Mouse (Mus musculus) heart, embryonic 11.5 days (tissue): ENCODE results near the gene Rnf208. TPM values are rescaled to one million over a fixed set of nuclear protein-coding genes. Genes with fewer than 3 reads are reported as not detected.
"Not testable (repeated sequence)": the region's sequence is repeated elsewhere in the genome, so short reads cannot be mapped to it uniquely, and the experiment has no call there.

ENCODE experiments used
- ATAC-seq: fragments of 200-750 bp; cut with Nextera tagmentation; replicated peaks from 2 replicates; pipeline ENCODE4 v1.8.0; 2017; ENCODE audit warnings: moderate library complexity; ENCODE audit not compliant: insufficient number of reproducible peaks, low FRiP score, low TSS enrichment
- H3K27ac ChIP-seq: fragments of 300-500 bp; sonication (generic); 2 replicates; pipeline ENCODE4 v1.5.1; 2014; ENCODE audit warnings: mild to moderate bottlenecking, low read depth, low read length
- H3K27me3 ChIP-seq: fragments of 300-500 bp; sonication (generic); 2 replicates; pipeline ENCODE4 v1.6.1; 2014; ENCODE audit warnings: mild to moderate bottlenecking, low read length, mixed read lengths; ENCODE audit not compliant: control insufficient read depth, insufficient read depth
- H3K36me3 ChIP-seq: fragments of 300-500 bp; sonication (generic); 2 replicates; pipeline ENCODE4 v1.6.1; 2014; ENCODE audit warnings: mild to moderate bottlenecking, low read length, moderate library complexity, mixed read lengths; ENCODE audit not compliant: control insufficient read depth, insufficient read depth
- H3K4me1 ChIP-seq: fragments of 300-500 bp; sonication (generic); 2 replicates; pipeline ENCODE4 v1.6.1; 2014; ENCODE audit warnings: low read length; ENCODE audit not compliant: control insufficient read depth, insufficient read depth
- H3K4me2 ChIP-seq: fragments of 300-500 bp; sonication (generic); 2 replicates; pipeline ENCODE4 v1.6.1; 2014; ENCODE audit warnings: mild to moderate bottlenecking, moderate library complexity
- H3K4me3 ChIP-seq: fragments of 300-500 bp; sonication (generic); 2 replicates; pipeline ENCODE4 v1.5.1; 2014; ENCODE audit warnings: low read depth, low read length
- H3K9ac ChIP-seq: fragments of 300-500 bp; sonication (generic); 2 replicates; pipeline ENCODE4 v1.6.1; 2014; ENCODE audit warnings: mild to moderate bottlenecking, low read depth, low read length, moderate library complexity
- H3K9me3 ChIP-seq: fragments of 300-500 bp; sonication (generic); replicated peaks from 2 replicates; pipeline ENCODE4 v1.6.1; 2016; ENCODE audit warnings: low read length; ENCODE audit not compliant: control insufficient read depth
- WGBS: fragments of 180-500 bp; shearing (Covaris S2); extraction: QIAGEN DNeasy Blood & Tissue Kit; methylation state at CpG from one replicate; pipeline ENCODE4 v1.1.7; 2014; ENCODE audit not compliant: insufficient replicate concordance; 5-methylcytosine and 5-hydroxymethylcytosine counted together
- polyA plus RNA-seq: library from polyadenylated mRNA; unstranded; fragments of >200 nt; fragmentation: Nextera tagmentation; extraction: Ambion mirVana; gene quantifications from 2 replicates; pipeline ENCODE4 v1.2.1, GENCODE M21; 2014

Rnf208 gene
- polyA plus RNA-seq, 1 experiment from 2014 or later: 7.1 TPM

- ATAC-seq: no peak
- Histone ChIP-seq H3K4me1 (peaks cover 20% of the 10 kb centered on the region), H3K27me3 (peaks cover 31% of the 10 kb centered on the region), H3K4me2 (no peak overlapping the region; the same call in 1 of the 2 replicates), H3K36me3 (peaks cover 6% of the 10 kb centered on the region), H3K27ac (no peak overlapping the region), H3K9me3 (no peaks in the 10 kb centered on the region), H3K9ac (no peak overlapping the region), H3K4me3 (no peak overlapping the region)
- 73% methylated on average over 8 of the region's 8 CpGs for WGBS
Observed at GRCm38 (mm10) chr2:25243342-25243741, 1.3 kb downstream of the Rnf208 start.

- Histone ChIP-seq H3K4me2 (no peak overlapping the region), H3K9me3 (no peaks in the 10 kb centered on the region), H3K4me1 (peaks cover 20% of the 10 kb centered on the region), H3K4me3 (no peak overlapping the region), H3K27ac (no peak overlapping the region), H3K9ac (no peak overlapping the region), H3K36me3 (peaks cover 6% of the 10 kb centered on the region), H3K27me3 (peaks cover 31% of the 10 kb centered on the region)
- no peak for ATAC-seq
- 87% methylated on average over 4 of the region's 4 CpGs for WGBS
Observed at GRCm38 (mm10) chr2:25244144-25244543, 2.1 kb downstream of the Rnf208 start.

GRCm38 (mm10) chr2:25246183-25247072 is 4.4 kb downstream of the Rnf208 start, which contains the start of gene AL732309.1:
Gene AL732309.1 (minus strand): TSS chr2:25246863.
- Histone ChIP-seq H3K27ac (no peak within 1 kb of the TSS), H3K9me3 (no peaks in the 10 kb centered on the region), H3K36me3 (peaks cover 9% of the 10 kb centered on the region), H3K4me1 (peaks cover 9% of the 10 kb centered on the region), H3K27me3 (peaks cover 26% of the 10 kb centered on the region), H3K4me3 (no peak within 1 kb of the TSS), H3K9ac (no peak within 1 kb of the TSS), H3K4me2 (no peak within 1 kb of the TSS)
- ATAC-seq: no peak
- whole genome bisulfite sequencing: 86% methylated on average over 10 of the region's 10 CpGs

GRCm38 (mm10) chr2:25252331-25252730 is 10.3 kb downstream of the Rnf208 start:
- WGBS: 72% methylated on average over 1 of the region's 1 CpGs
- no peak overlapping the region for H3K4me3 ChIP-seq
- H3K4me2 ChIP-seq: no peak overlapping the region
- H3K9me3 ChIP-seq: no peaks in the 10 kb centered on the region
- peaks cover 11% of the 10 kb centered on the region; the same call in 1 of the 2 replicates for H3K36me3 ChIP-seq
- H3K27me3 ChIP-seq: no peaks in the 10 kb centered on the region
- peaks cover 10% of the 10 kb centered on the region for H3K4me1 ChIP-seq
- H3K9ac ChIP-seq: no peak overlapping the region
- no peak for ATAC-seq
- no peak overlapping the region for H3K27ac ChIP-seq

GRCm38 (mm10) chr2:25255284-25255779 is 13.3 kb downstream of the Rnf208 start, which contains the start of gene Tmem203:
Gene Tmem203 (plus strand): TSS chr2:25255439.
- Histone ChIP-seq H3K27ac (peak within 1 kb of the TSS; percentile 25), H3K4me2 (peak within 1 kb of the TSS; percentile 96), H3K27me3 (no peaks in the 10 kb centered on the region), H3K36me3 (peaks cover 5% of the 10 kb centered on the region; the same call in 1 of the 2 replicates), H3K4me1 (peaks cover 10% of the 10 kb centered on the region), H3K4me3 (peak within 1 kb of the TSS; percentile 100), H3K9me3 (no peaks in the 10 kb centered on the region), H3K9ac (peak within 1 kb of the TSS; percentile 90)
- peak; percentile 79 for ATAC-seq
- under 1% methylated on average over 39 of the region's 39 CpGs for WGBS

GRCm38 (mm10) chr2:25256443-25257109 is 14.5 kb downstream of the Rnf208 start:
- ATAC-seq: not testable (repeated sequence)

GRCm38 (mm10) chr2:25257250-25257649 is 15.2 kb downstream of the Rnf208 start:
- H3K27ac ChIP-seq, H3K36me3 ChIP-seq, H3K4me2 ChIP-seq, ATAC-seq, H3K9ac ChIP-seq, H3K9me3 ChIP-seq, H3K27me3 ChIP-seq, H3K4me3 ChIP-seq: not testable (repeated sequence)
- WGBS: 78% methylated on average over 5 of the region's 5 CpGs
- H3K4me1 ChIP-seq: peaks cover 10% of the 10 kb centered on the region

More at GRCm38 (mm10) chr2:25256443-25257109, 14.5 kb downstream of the Rnf208 start:
- H3K9me3 ChIP-seq, H3K36me3 ChIP-seq, H3K27me3 ChIP-seq, H3K9ac ChIP-seq, H3K27ac ChIP-seq: not testable (repeated sequence)
- WGBS: 59% methylated on average over 11 of the region's 12 CpGs
- Histone ChIP-seq H3K4me1 (peaks cover 10% of the 10 kb centered on the region), H3K4me3 (peak overlapping the region; percentile 100), H3K4me2 (peak overlapping the region; percentile 96)

GRCm38 (mm10) chr2:25258887-25259286 is 16.8 kb downstream of the Rnf208 start:
- Histone ChIP-seq H3K27me3 (peaks cover 6% of the 10 kb centered on the region), H3K4me2 (no peak overlapping the region), H3K4me3 (no peak overlapping the region), H3K9me3 (no peaks in the 10 kb centered on the region), H3K27ac (no peak overlapping the region), H3K9ac (no peak overlapping the region), H3K4me1 (peaks cover 19% of the 10 kb centered on the region), H3K36me3 (no peaks in the 10 kb centered on the region)
- 49% methylated on average over 2 of the region's 2 CpGs for WGBS
- ATAC-seq: no peak
